Mouse (Mus musculus) kidney, embryonic 15.5 days (tissue): ENCODE data around the gene Lhb. TPM values are rescaled to one million over a fixed set of nuclear protein-coding genes. Genes with fewer than 3 reads are reported as not detected.
"Not testable (repeated sequence)": the region's sequence is repeated elsewhere in the genome, so short reads cannot be mapped to it uniquely, and the experiment has no call there.

Source experiments
- ATAC-seq: fragments of 200-750 bp; cut with Nextera tagmentation; replicated peaks from 2 replicates; pipeline ENCODE4 v1.8.0; 2017; ENCODE audit warnings: moderate TSS enrichment; ENCODE audit not compliant: low FRiP score
- H3K27ac ChIP-seq: fragments of 300-500 bp; sonication (generic); 2 replicates; pipeline ENCODE4 v1.5.1; 2015; ENCODE audit warnings: mild to moderate bottlenecking, inconsistent platforms
- H3K27me3 ChIP-seq: fragments of 300-500 bp; sonication (generic); 2 replicates; pipeline ENCODE4 v1.6.1; 2015; ENCODE audit warnings: inconsistent platforms
- H3K36me3 ChIP-seq: fragments of 300-500 bp; sonication (generic); 2 replicates; pipeline ENCODE4 v1.6.1; 2015; ENCODE audit warnings: inconsistent platforms
- H3K4me1 ChIP-seq: fragments of 300-500 bp; sonication (generic); 2 replicates; pipeline ENCODE4 v1.6.1; 2015; ENCODE audit warnings: inconsistent platforms
- H3K4me2 ChIP-seq: fragments of 300-500 bp; sonication (generic); 2 replicates; pipeline ENCODE4 v1.6.1; 2015; ENCODE audit warnings: moderate library complexity, mild to moderate bottlenecking, inconsistent platforms
- H3K4me3 ChIP-seq: fragments of 300-500 bp; sonication (generic); replicated peaks from 2 replicates; pipeline ENCODE4 v1.5.1; 2015; ENCODE audit warnings: mild to moderate bottlenecking, inconsistent platforms
- H3K9ac ChIP-seq: fragments of 300-500 bp; sonication (generic); 2 replicates; pipeline ENCODE4 v1.6.1; 2015; ENCODE audit warnings: mild to moderate bottlenecking, inconsistent platforms
- H3K9me3 ChIP-seq: fragments of 300-500 bp; sonication (generic); replicated peaks from 2 replicates; pipeline ENCODE4 v1.6.1; 2016; ENCODE audit warnings: inconsistent platforms
- WGBS: fragments of 180-500 bp; shearing (Covaris S2); methylation state at CpG from one replicate; pipeline ENCODE4 v1.1.7; 2015; ENCODE audit warnings: mixed read lengths; 5-methylcytosine and 5-hydroxymethylcytosine counted together
- polyA plus RNA-seq: library from polyadenylated mRNA; unstranded; fragments of >200 nt; fragmentation: Nextera tagmentation; extraction: Ambion mirVana; gene quantifications from 2 replicates; pipeline ENCODE4 v1.2.1, GENCODE M21; 2015

Gene Lhb
- polyA plus RNA-seq, 1 experiment from 2014 or later = not detected

GRCm38 (mm10) chr7:45459564-45460140 is 39.0 kb downstream of the Lhb start, which contains the start of gene Ftl1:
Ftl1 (minus strand) TSS chr7:45459884.
- WGBS = under 1% methylated on average over 36 of the region's 37 CpGs
- H3K4me3 ChIP-seq = peak within 1 kb of the TSS; percentile 68
- H3K27me3 ChIP-seq, H3K9me3 ChIP-seq: not testable (repeated sequence)
- peak within 1 kb of the TSS; percentile 94 for H3K27ac ChIP-seq
- H3K4me1 ChIP-seq = peaks cover 41% of the 10 kb centered on the region
- H3K4me2 ChIP-seq = peak within 1 kb of the TSS; percentile 69
- ATAC-seq = peak; percentile 96
- H3K9ac ChIP-seq = peak within 1 kb of the TSS; percentile 64
- H3K36me3 ChIP-seq = peaks cover 62% of the 10 kb centered on the region

- Histone ChIP-seq H3K27ac (peak overlapping the region; percentile 94), H3K4me2 (peak overlapping the region; percentile 60), H3K9me3 (no peaks in the 10 kb centered on the region), H3K9ac (peak overlapping the region; percentile 39; the same call in 1 of the 2 replicates), H3K4me3 (peak overlapping the region; percentile 68), H3K36me3 (peaks cover 62% of the 10 kb centered on the region), H3K27me3 (no peaks in the 10 kb centered on the region), H3K4me1 (peaks cover 47% of the 10 kb centered on the region)
- WGBS = 65% methylated on average over 7 of the region's 7 CpGs
- ATAC-seq = no peak
Measured at GRCm38 (mm10) chr7:45460377-45460776, 39.8 kb downstream of the Lhb start.

GRCm38 (mm10) chr7:45460860-45461314 is 40.3 kb downstream of the Lhb start:
- Histone ChIP-seq H3K4me3 (peak overlapping the region; percentile 68), H3K27me3 (no peaks in the 10 kb centered on the region), H3K9ac (peak overlapping the region; percentile 6; the same call in 1 of the 2 replicates), H3K4me1 (peaks cover 52% of the 10 kb centered on the region), H3K27ac (peak overlapping the region; percentile 94), H3K9me3 (no peaks in the 10 kb centered on the region), H3K4me2 (peak overlapping the region; percentile 60), H3K36me3 (peaks cover 59% of the 10 kb centered on the region)
- ATAC-seq = peak; percentile 44
- 12% methylated on average over 13 of the region's 13 CpGs for WGBS

- Histone ChIP-seq H3K9ac (no peak overlapping the region), H3K36me3 (peaks cover 57% of the 10 kb centered on the region), H3K4me2 (peak overlapping the region; percentile 60)
Measured at GRCm38 (mm10) chr7:45461326-45461725, 40.7 kb downstream of the Lhb start.

GRCm38 (mm10) chr7:45461781-45462180 is 41.2 kb downstream of the Lhb start:
- Histone ChIP-seq H3K36me3 (peaks cover 57% of the 10 kb centered on the region), H3K4me1 (peaks cover 53% of the 10 kb centered on the region), H3K4me2 (no peak overlapping the region), H3K4me3 (no peak overlapping the region), H3K27me3 (no peaks in the 10 kb centered on the region), H3K9me3 (no peaks in the 10 kb centered on the region), H3K27ac (peak overlapping the region; percentile 86), H3K9ac (no peak overlapping the region)
- no peak for ATAC-seq
- WGBS = 81% methylated on average over 4 of the region's 4 CpGs

More at GRCm38 (mm10) chr7:45461326-45461725, 40.7 kb downstream of the Lhb start:
- Histone ChIP-seq H3K4me1 (peaks cover 56% of the 10 kb centered on the region), H3K4me3 (no peak overlapping the region), H3K9me3 (no peaks in the 10 kb centered on the region), H3K27me3 (no peaks in the 10 kb centered on the region), H3K27ac (peak overlapping the region; percentile 94)
- WGBS = 57% methylated on average over 5 of the region's 5 CpGs
- ATAC-seq = no peak

GRCm38 (mm10) chr7:45462325-45462724 is 41.7 kb downstream of the Lhb start:
- WGBS = 90% methylated on average over 4 of the region's 4 CpGs
- Histone ChIP-seq H3K4me3 (no peak overlapping the region), H3K27me3 (no peaks in the 10 kb centered on the region), H3K9me3 (no peaks in the 10 kb centered on the region), H3K9ac (no peak overlapping the region), H3K4me2 (no peak overlapping the region), H3K4me1 (peaks cover 52% of the 10 kb centered on the region), H3K27ac (no peak overlapping the region), H3K36me3 (peaks cover 53% of the 10 kb centered on the region)
- ATAC-seq = no peak

- not testable (repeated sequence) for H3K4me3 ChIP-seq, H3K4me2 ChIP-seq, H3K9me3 ChIP-seq, H3K27me3 ChIP-seq, ATAC-seq, H3K27ac ChIP-seq, H3K9ac ChIP-seq
- Histone ChIP-seq H3K36me3 (peaks cover 47% of the 10 kb centered on the region), H3K4me1 (peaks cover 48% of the 10 kb centered on the region)
- WGBS = 83% methylated on average over 4 of the region's 4 CpGs
Measured at GRCm38 (mm10) chr7:45462868-45463267, 42.2 kb downstream of the Lhb start.

- Histone ChIP-seq H3K36me3 (peaks cover 41% of the 10 kb centered on the region), H3K4me2 (no peak overlapping the region), H3K27me3 (no peaks in the 10 kb centered on the region), H3K9ac (no peak overlapping the region), H3K9me3 (no peaks in the 10 kb centered on the region), H3K27ac (no peak overlapping the region), H3K4me3 (no peak overlapping the region), H3K4me1 (peaks cover 42% of the 10 kb centered on the region)
- ATAC-seq = no peak
- 92% methylated on average over 7 of the region's 7 CpGs for WGBS
Measured at GRCm38 (mm10) chr7:45463987-45464778, 43.6 kb downstream of the Lhb start.

GRCm38 (mm10) chr7:45465112-45465511 is 44.5 kb downstream of the Lhb start:
- Histone ChIP-seq H3K9me3 (no peaks in the 10 kb centered on the region), H3K36me3 (peaks cover 41% of the 10 kb centered on the region), H3K4me2 (peak overlapping the region; percentile 87), H3K4me3 (peak overlapping the region; percentile 96), H3K27ac (no peak overlapping the region), H3K4me1 (peaks cover 39% of the 10 kb centered on the region), H3K27me3 (no peaks in the 10 kb centered on the region), H3K9ac (no peak overlapping the region)
- no peak for ATAC-seq
- WGBS = 93% methylated on average over 12 of the region's 12 CpGs

- Histone ChIP-seq H3K9me3 (no peaks in the 10 kb centered on the region), H3K4me3 (peak overlapping the region; percentile 96), H3K4me2 (peak overlapping the region; percentile 87), H3K4me1 (peaks cover 35% of the 10 kb centered on the region), H3K9ac (peak overlapping the region; percentile 85; the same call in 1 of the 2 replicates), H3K27ac (no peak overlapping the region), H3K27me3 (no peaks in the 10 kb centered on the region), H3K36me3 (peaks cover 41% of the 10 kb centered on the region)
- WGBS = 84% methylated on average over 9 of the region's 9 CpGs
- ATAC-seq = no peak; the same call in 1 of the 2 replicates
Measured at GRCm38 (mm10) chr7:45465549-45465948, 44.9 kb downstream of the Lhb start.

GRCm38 (mm10) chr7:45466283-45467089 is 45.9 kb downstream of the Lhb start, which contains the start of gene Bax:
Bax (minus strand) TSS chr7:45466898.
- Histone ChIP-seq H3K4me3 (peak within 1 kb of the TSS; percentile 96), H3K4me2 (peak within 1 kb of the TSS; percentile 87), H3K36me3 (peaks cover 40% of the 10 kb centered on the region), H3K27ac (peak within 1 kb of the TSS; percentile 81), H3K4me1 (peaks cover 27% of the 10 kb centered on the region), H3K27me3 (no peaks in the 10 kb centered on the region), H3K9me3 (no peaks in the 10 kb centered on the region), H3K9ac (peak within 1 kb of the TSS; percentile 85)
- under 1% methylated on average over 57 of the region's 58 CpGs for WGBS
- ATAC-seq = peak; percentile 79
